Mouse (Mus musculus) forebrain, embryonic 13.5 days (tissue): ENCODE results near the gene Tbc1d23. TPM values are rescaled to one million over a fixed set of nuclear protein-coding genes. Genes with fewer than 3 reads are reported as not detected.
A peak's percentile ranks its signal among the peaks of the same experiment; 100 is the strongest.

Experiments
- ATAC-seq: fragments of 200-750 bp; cut with Nextera tagmentation; 2 replicates; pipeline ENCODE4 v1.8.0; 2017
- H3K27ac ChIP-seq: fragments of 300-500 bp; sonication (generic); 2 replicates; pipeline ENCODE4 v1.5.1; 2015; ENCODE audit warnings: inconsistent platforms, mild to moderate bottlenecking, moderate library complexity
- H3K27me3 ChIP-seq: fragments of 300-500 bp; sonication (generic); 2 replicates; pipeline ENCODE4 v1.6.1; 2015; ENCODE audit warnings: mild to moderate bottlenecking, inconsistent platforms
- H3K36me3 ChIP-seq: fragments of 300-500 bp; sonication (generic); 2 replicates; pipeline ENCODE4 v1.6.1; 2015; ENCODE audit warnings: mild to moderate bottlenecking, inconsistent platforms; ENCODE audit not compliant: poor library complexity, severe bottlenecking
- H3K4me1 ChIP-seq: fragments of 300-500 bp; sonication (generic); 2 replicates; pipeline ENCODE4 v1.6.1; 2015; ENCODE audit warnings: inconsistent platforms
- H3K4me2 ChIP-seq: fragments of 300-500 bp; sonication (generic); 2 replicates; pipeline ENCODE4 v1.6.1; 2015; ENCODE audit warnings: inconsistent platforms, mild to moderate bottlenecking, moderate library complexity
- H3K4me3 ChIP-seq: fragments of 300-500 bp; sonication (generic); 2 replicates; pipeline ENCODE4 v1.5.1; 2015; ENCODE audit warnings: mild to moderate bottlenecking, inconsistent platforms
- H3K9ac ChIP-seq: fragments of 300-500 bp; sonication (generic); 2 replicates; pipeline ENCODE4 v1.6.1; 2015; ENCODE audit warnings: mild to moderate bottlenecking, inconsistent platforms
- H3K9me3 ChIP-seq: fragments of 300-500 bp; sonication (generic); replicated peaks from 2 replicates; pipeline ENCODE4 v1.6.1; 2016; ENCODE audit warnings: inconsistent platforms
- WGBS: fragments of 180-500 bp; shearing (Covaris S2); methylation state at CpG from one replicate; pipeline ENCODE4 v1.1.7; 2015; 5-methylcytosine and 5-hydroxymethylcytosine counted together
- polyA plus RNA-seq: library from polyadenylated mRNA; unstranded; fragments of >200 nt; fragmentation: Nextera tagmentation; extraction: Ambion mirVana; gene quantifications from 2 replicates; pipeline ENCODE4 v1.2.1, GENCODE M21; 2015

Gene Tbc1d23
- 26.5 and 27.4 TPM in 2 replicates for polyA plus RNA-seq

DNA sequence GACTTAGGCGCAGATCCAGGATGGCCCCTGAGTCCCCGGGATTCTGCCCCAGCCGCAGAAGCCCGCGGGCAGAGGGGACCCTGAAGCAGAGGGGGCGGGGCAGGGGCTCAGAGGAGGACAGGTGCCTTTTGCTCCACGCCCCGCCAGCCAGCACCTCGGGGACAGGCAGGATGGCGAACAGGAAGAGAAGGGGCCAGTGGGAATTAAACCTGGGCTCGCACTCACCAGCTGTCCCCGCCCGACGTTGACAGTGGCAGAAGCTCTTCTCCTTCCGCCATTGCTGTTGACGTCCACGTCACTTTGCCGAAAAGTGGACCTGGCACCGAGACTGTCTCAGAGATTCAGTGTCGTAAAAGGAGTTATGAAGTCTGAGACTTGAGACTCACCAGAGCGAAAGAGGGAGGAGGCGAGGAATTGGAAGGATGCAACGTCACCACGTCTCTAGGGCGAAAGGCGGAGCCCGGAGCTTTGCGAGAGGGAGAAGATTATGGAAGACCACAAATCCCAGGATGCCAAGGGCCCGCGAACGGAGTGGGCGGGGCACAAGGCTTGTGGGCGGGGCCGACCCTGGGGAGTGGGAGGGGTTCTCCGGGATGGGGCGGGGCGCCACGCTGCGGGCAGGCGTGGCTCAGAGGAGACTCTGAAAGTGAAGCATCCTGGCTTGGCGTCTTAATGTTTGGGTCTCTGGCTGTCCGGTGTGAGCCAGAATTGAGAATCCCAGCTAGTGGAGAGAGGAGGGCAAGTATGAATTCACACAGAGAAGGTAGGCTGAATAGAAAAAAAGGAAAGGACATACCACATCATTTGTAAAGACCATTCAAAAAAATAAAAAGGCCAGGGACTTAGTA, at the start of gene Tbc1d23:
Gene Tbc1d23 (minus strand): TSS at position 416 of the 848 bp plus-strand sequence.
- Histone ChIP-seq H3K9me3 (no peaks in the 10 kb centered on the region), H3K27ac (peak within 1 kb of the TSS; percentile 46), H3K4me3 (peak within 1 kb of the TSS; percentile 83), H3K4me1 (peaks cover 8% of the 10 kb centered on the region), H3K27me3 (no peaks in the 10 kb centered on the region), H3K36me3 (no peaks in the 10 kb centered on the region), H3K9ac (peak within 1 kb of the TSS; percentile 85), H3K4me2 (peak within 1 kb of the TSS; percentile 69)
- ATAC-seq: peak; percentile 99
- WGBS: under 1% methylated on average over 42 of the region's 42 CpGs

DNA sequence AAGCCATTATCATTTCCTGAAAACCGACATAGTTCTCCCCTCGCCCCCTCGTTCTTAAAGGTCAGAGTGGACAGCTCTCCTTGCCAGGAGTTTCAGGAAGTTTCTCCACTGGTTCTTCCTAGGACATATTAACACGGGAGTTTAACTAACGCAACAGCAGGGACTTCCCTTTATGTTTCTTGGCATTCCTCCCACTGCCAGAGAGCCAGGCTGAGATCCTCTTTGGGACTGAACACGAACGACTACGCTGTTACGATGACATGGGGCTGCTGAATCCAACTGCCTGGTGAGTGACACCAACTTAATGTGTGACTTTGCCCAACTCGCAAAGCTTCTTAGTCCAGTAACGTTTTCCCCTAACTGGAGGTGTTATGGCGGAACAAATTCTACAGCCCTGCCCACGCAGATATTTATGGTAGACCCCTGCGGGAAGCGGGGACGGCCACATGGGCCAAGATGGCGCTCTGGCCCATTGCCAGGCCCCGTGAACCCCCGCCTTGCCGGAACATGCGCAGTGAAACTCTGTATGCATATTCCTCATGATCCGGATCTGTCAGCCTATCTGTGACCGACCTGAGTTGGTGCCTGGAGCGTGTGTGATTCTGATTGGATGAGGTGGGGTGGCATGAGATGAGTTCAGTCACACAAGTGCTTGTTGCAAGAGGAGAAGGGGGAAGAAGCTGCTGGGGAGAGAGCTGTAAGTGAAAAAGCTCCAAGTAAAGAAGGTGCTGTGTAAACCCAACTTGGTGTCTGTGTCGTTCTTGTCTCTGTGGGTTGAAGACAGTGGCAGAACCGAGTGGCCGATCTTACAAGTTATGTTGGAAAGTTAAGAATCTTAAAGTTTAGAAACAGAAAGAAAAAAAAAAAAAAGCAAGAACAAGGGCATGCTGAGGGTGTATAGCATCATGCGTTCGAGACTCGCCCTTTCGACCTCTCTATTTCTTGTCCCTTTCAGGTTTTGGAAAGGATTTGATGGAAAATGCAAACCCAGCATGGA, 49.2 kb upstream of the Tbc1d23 start:
- 89% methylated on average over 31 of the region's 31 CpGs for WGBS
- H3K4me2 ChIP-seq: no peak overlapping the region
- no peak overlapping the region for H3K4me3 ChIP-seq
- no peak overlapping the region for H3K9ac ChIP-seq
- no peaks in the 10 kb centered on the region for H3K36me3 ChIP-seq
- H3K27ac ChIP-seq: no peak overlapping the region
- no peaks in the 10 kb centered on the region for H3K9me3 ChIP-seq
- H3K4me1 ChIP-seq: no peaks in the 10 kb centered on the region
- no peak for ATAC-seq
- H3K27me3 ChIP-seq: no peaks in the 10 kb centered on the region

GRCm38 (mm10) chr16:57278976-57279626, 47.8 kb upstream of the Tbc1d23 start:
- no peak for ATAC-seq
- H3K27me3 ChIP-seq: no peaks in the 10 kb centered on the region
- no peak overlapping the region for H3K27ac ChIP-seq
- WGBS: 93% methylated on average over 12 of the region's 12 CpGs
- no peaks in the 10 kb centered on the region for H3K9me3 ChIP-seq
- no peak overlapping the region for H3K4me3 ChIP-seq
- no peaks in the 10 kb centered on the region for H3K36me3 ChIP-seq
- no peak overlapping the region for H3K9ac ChIP-seq
- H3K4me2 ChIP-seq: no peak overlapping the region
- H3K4me1 ChIP-seq: no peaks in the 10 kb centered on the region

DNA sequence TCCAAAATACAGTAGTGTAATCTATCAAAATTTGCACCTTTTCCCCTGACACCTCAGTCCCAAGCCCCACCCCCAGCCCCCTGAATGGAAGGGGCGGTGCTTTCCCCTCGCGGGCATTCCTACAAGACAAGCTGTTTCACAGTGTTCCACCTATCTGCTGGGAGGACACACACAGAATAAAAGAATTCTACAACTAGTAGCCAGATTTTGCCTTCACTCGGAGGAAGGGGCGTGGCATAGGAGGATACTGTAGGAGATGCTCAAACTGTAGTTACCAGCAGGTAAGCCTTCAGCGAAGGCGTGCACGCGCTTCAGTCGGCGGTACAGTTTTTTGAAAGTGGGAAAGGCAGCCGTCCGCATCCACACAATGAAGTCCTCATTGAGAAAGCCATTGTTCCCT, 38.4 kb upstream of the Tbc1d23 start:
- no peak overlapping the region for H3K27ac ChIP-seq
- H3K36me3 ChIP-seq: no peaks in the 10 kb centered on the region
- no peak overlapping the region for H3K4me2 ChIP-seq
- H3K9me3 ChIP-seq: no peaks in the 10 kb centered on the region
- no peak overlapping the region for H3K9ac ChIP-seq
- ATAC-seq: no peak
- H3K27me3 ChIP-seq: no peaks in the 10 kb centered on the region
- H3K4me1 ChIP-seq: no peaks in the 10 kb centered on the region
- no peak overlapping the region for H3K4me3 ChIP-seq
- 91% methylated on average over 13 of the region's 13 CpGs for WGBS

GRCm38 (mm10) chr16:57268058-57268841, 36.9 kb upstream of the Tbc1d23 start:
- no peaks in the 10 kb centered on the region for H3K27me3 ChIP-seq
- no peak overlapping the region for H3K27ac ChIP-seq
- H3K4me3 ChIP-seq: no peak overlapping the region
- no peak overlapping the region for H3K9ac ChIP-seq
- H3K9me3 ChIP-seq: no peaks in the 10 kb centered on the region; the same call in 1 of the 2 replicates
- WGBS: 87% methylated on average over 14 of the region's 14 CpGs
- ATAC-seq: peak; percentile 61; the same call in 1 of the 2 replicates
- no peak overlapping the region for H3K4me2 ChIP-seq
- H3K36me3 ChIP-seq: no peaks in the 10 kb centered on the region
- H3K4me1 ChIP-seq: no peaks in the 10 kb centered on the region

DNA sequence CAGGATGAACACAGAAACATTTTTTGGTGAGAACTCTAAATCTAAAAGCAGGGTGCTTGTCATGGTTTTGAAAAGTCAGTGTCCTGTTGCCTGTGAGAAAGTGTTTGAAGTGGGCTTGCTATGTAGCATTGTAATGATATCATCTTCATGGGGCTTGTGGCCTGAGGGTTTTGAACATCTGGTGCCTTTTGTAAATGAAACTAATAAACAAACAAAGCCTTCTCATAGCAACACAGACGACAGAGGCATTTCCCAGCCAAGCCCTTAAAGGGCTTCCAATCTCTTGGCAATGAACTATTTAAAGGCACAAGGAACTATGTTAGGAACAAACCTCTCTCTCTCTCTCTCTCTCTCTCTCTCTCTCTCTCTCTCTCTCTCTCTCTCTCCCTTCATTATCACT, 35.8 kb upstream of the Tbc1d23 start:
- 11% methylated on average over 1 of the region's 1 CpGs for WGBS
- Histone ChIP-seq H3K36me3 (no peaks in the 10 kb centered on the region), H3K27me3 (no peaks in the 10 kb centered on the region), H3K27ac (no peak overlapping the region), H3K4me2 (no peak overlapping the region), H3K4me3 (no peak overlapping the region), H3K9ac (no peak overlapping the region), H3K4me1 (no peaks in the 10 kb centered on the region), H3K9me3 (no peaks in the 10 kb centered on the region; the same call in 1 of the 2 replicates)
- ATAC-seq: no peak

DNA sequence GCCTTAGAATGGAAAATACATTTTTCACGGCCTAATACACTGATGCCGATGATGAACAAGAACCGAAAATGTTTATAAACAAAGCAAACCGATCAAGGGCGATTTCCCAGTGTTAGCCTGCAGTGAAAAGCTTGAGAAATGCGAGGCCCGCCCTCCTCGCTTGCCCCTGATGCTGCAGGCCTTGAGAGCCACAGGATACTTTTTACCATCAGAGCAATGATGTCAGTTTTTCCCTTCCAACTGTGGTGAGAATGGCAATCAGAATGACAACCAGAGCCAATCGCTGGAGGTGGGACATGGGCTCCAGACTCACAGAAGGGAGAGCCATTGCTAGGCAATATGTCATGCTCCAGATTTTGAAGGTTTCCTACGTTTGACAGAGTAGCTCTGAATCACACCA, 28.8 kb upstream of the Tbc1d23 start:
- Histone ChIP-seq H3K9me3 (no peaks in the 10 kb centered on the region; the same call in 1 of the 2 replicates), H3K4me3 (no peak overlapping the region), H3K9ac (no peak overlapping the region), H3K4me1 (no peaks in the 10 kb centered on the region), H3K27me3 (no peaks in the 10 kb centered on the region), H3K36me3 (no peaks in the 10 kb centered on the region), H3K4me2 (no peak overlapping the region), H3K27ac (no peak overlapping the region)
- ATAC-seq: no peak
- WGBS: 89% methylated on average over 10 of the region's 10 CpGs

DNA sequence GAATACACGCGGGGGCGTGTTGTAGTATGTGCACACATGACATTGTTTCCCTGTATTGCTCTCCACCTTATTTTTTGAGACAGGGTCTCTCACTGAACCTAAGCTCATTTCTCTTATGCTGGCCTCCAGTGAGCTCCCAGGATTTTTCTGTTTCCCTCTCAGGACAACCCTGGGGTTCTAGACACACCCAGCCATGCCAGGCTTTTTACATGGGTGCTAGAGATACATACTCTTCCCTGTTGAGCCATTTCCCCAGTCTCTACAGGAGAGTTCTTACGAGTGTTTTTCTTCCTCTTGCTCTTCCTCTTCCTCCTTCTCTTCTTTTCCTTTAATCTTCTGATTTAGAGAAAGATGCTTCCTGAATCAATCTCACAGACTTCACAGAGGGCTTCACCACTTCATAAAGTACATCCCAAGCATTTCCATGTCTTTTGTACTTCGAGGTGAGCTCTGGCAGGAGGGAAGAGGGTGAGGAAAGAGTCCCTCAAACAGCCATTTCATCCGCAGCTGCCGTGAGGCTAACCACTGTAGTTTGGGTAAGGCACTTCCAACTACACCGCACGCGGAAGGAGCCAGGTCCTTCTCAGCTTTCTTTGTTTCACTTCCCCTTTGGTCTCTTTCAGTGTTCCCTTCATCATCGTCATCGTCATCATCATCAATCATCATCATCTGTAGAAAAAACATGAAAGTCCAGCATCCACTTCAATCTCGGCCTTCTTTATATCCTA, 28.2 kb upstream of the Tbc1d23 start:
- WGBS: 93% methylated on average over 13 of the region's 13 CpGs
- Histone ChIP-seq H3K27ac (no peak overlapping the region), H3K4me3 (no peak overlapping the region), H3K4me2 (no peak overlapping the region), H3K27me3 (no peaks in the 10 kb centered on the region), H3K4me1 (no peaks in the 10 kb centered on the region), H3K9ac (no peak overlapping the region), H3K36me3 (no peaks in the 10 kb centered on the region), H3K9me3 (no peaks in the 10 kb centered on the region; the same call in 1 of the 2 replicates)
- no peak for ATAC-seq

- ATAC-seq: no peak
- WGBS: 48% methylated on average over 7 of the region's 7 CpGs
- no peaks in the 10 kb centered on the region for H3K36me3 ChIP-seq
- no peak overlapping the region for H3K4me3 ChIP-seq
- H3K9me3 ChIP-seq: no peaks in the 10 kb centered on the region
- H3K9ac ChIP-seq: no peak overlapping the region
- no peaks in the 10 kb centered on the region for H3K27me3 ChIP-seq
- no peaks in the 10 kb centered on the region for H3K4me1 ChIP-seq
- H3K27ac ChIP-seq: no peak overlapping the region
- no peak overlapping the region for H3K4me2 ChIP-seq
Measured at GRCm38 (mm10) chr16:57251589-57252421, 20.5 kb upstream of the Tbc1d23 start.

- ATAC-seq: no peak
- Histone ChIP-seq H3K4me2 (no peak overlapping the region), H3K27me3 (no peaks in the 10 kb centered on the region), H3K9ac (no peak overlapping the region), H3K4me1 (no peaks in the 10 kb centered on the region), H3K36me3 (no peaks in the 10 kb centered on the region), H3K9me3 (no peaks in the 10 kb centered on the region), H3K27ac (no peak overlapping the region), H3K4me3 (no peak overlapping the region)
- WGBS: 84% methylated on average over 4 of the region's 4 CpGs
Measured at GRCm38 (mm10) chr16:57250991-57251390, 19.7 kb upstream of the Tbc1d23 start.
